Mouse (Mus musculus) CD4-positive naive resting alpha-beta T cell, adult 57 days (primary cell): ENCODE measurements around the gene Cdk6. TPM values are rescaled to one million over a fixed set of nuclear protein-coding genes. Genes with fewer than 3 reads are reported as not detected.

Experiments
- total RNA-seq: library from RNA; stranded (reverse); gene quantifications from one replicate; pipeline ENCODE4 v1.2.4, GENCODE M21; 2023

Gene Cdk6
- total RNA-seq: 34.7 TPM

DNA sequence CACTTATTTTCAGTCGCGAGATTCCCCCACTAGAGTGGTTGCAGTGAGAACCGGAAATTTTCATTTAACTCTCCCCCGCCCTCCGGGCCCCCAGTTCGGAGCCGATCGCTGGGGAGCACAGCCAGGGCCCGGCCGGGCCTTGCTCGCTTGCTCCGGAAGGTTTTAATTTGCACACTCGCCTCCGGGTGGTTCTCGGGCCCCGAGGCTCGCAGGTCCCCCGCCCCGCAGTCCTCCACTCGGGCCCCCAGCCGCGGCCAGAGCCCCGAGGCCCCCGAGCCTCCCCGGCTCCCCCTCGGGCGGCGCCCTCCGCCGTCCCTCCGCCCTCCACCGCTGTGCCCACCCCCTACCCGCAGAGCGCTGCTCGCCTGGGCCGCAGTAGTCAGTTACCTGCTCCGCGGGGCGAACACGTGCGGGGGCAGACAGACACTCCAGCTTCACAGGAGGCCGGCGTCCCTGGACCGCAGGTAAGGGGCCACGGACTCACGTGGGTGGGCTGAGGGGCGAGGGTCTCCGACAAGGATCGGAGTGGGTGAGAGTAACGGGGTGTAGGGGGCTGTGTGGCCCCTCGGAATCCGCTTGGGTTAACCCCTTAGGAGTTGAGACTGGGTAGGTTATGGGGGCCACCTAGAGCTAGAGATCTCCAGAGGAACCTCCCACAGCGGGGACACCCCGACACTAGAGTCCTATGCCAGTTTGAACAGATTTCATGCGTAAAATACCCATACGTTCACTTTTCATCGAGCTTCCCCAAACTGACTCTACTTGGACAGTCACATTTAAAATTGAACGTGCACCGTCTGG, at the start of gene Cdk6:
Gene Cdk6, plus strand, starts transcription at position 375 of the 801 bp plus-strand sequence.

DNA sequence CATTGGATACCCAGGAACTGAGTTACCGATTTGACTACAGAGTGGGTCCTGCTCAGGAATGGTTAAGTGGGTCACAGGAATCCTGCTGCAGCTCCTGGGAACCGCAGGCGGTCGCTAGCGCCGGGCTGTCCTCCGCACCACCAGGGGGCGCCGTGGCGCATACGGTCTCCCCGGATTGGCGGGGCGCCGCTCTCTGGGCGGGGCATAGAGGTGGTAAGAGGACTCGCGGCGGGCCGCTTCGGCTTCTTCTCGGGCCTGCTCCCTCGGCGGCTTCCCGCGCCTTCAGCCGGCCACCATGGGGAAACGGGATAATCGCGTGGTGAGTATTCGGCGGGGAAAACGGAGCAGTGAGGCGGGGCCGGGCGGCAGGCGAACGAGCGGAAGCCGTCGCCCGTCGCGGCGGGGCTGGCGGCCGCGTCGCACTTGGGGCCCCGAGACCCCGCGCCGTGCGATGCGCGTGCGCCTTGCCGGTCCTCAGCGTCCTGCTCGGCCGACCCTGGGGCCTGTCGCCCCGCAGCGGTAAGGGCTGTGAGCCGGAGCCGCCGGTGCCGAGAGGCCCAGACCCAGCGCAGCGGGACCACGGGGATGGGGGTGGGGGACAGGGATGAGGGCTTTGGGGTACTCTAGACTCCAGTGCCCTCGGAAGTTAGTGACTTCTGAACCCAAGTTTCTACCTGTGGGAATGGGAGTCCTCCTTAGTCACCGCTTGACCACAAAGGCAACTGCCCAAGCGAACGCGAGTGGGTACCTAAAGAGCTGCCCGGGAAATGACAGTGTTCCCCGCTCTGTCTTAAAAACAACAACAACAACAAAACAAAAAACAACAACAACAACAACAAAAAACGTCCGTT, 202.6 kb downstream of the Cdk6 start, which contains the start of gene Fam133b:
Gene Fam133b, plus strand, starts transcription at position 205 of the 851 bp plus-strand sequence.

DNA sequence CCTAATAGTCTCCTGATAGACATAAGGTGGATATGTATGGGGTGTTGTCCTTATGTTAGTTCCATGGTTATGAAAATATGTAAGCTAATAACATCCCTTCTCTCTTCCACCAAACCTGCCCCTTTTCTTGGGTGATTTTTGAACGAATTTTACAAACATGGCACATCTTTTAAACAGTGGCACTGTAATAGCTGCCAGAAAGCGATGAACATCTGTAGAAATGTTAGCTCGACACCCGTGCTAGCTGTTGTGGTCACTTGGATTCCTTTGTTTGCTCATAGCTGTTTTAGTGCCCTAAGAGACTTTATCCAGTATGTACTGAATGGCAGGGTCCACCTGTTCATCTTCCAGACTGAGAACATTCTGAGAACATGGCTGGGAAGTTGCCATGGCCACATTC, 230.0 kb downstream of the Cdk6 start, which contains the start of gene 1700109H08Rik:
Gene 1700109H08Rik, plus strand, starts transcription at position 301 of the 400 bp plus-strand sequence.

Other genes with a start within 250 kb of the Cdk6 start
- gene Fam133b, start 202.3 kb downstream of the Cdk6 start, total RNA-seq: 97.9 TPM
- 32.3 TPM for gene 1700109H08Rik, start 230.1 kb downstream of the Cdk6 start, total RNA-seq